Mouse (Mus musculus): ENCODE results near the gene Tmem116. TPM values are rescaled to one million over a fixed set of nuclear protein-coding genes. Genes with fewer than 3 reads are reported as not detected.

Gene Tmem116
- polyA plus RNA-seq, 2 experiments = 0.46 to 0.57 TPM

DNA sequence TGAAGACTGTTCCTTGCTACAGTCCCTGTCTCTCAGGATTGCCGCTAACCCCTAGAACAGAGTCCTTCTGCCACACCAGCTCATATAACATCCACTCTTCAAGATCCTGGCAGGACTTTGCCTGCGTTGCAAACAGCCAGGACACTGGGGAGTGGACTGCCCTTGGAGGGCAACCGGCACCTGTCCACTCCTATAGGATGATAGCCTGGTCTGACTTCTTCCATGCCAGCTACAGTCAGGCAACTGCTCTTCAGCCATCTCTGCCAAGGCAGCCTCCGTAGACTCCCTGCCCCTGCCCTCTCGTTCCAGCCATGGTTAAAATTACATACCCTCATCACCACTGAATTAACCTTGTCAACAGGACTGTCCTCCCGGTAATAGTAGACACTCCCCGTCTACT lies 97.5 kb downstream of the Tmem116 start:
- H3K9me3 ChIP-seq (ENCODE audit: control insufficient read depth, low read length) = no peaks in the 10 kb centered on the region
- H3K36me3 ChIP-seq (replicated peaks; ENCODE audit: control insufficient read depth, insufficient read depth, low read depth) = no peaks in the 10 kb centered on the region
- no peak overlapping the region for H3K4me2 ChIP-seq (ENCODE audit: low read depth)
- H3K27ac ChIP-seq = no peak overlapping the region
- no peak overlapping the region for H3K9ac ChIP-seq (replicated peaks)
- TF ChIP-seq CTCF (IDR thresholded peaks at IDR 0.05; ENCODE audit: low read depth) (no peak), EP300 (IDR thresholded peaks at IDR 0.05; ENCODE audit: low read depth) (no peak)
- ATAC-seq (ENCODE audit: insufficient read depth) = no peak
- no peak overlapping the region for H3K4me3 ChIP-seq (ENCODE audit: insufficient read depth in 1 of 2, low read depth in 2 of 2, low read length in 2 of 2)
- DNase-seq (ENCODE audit: low read depth in 3 of 3, low spot score in 3 of 3) = no peak
- peaks cover 13 to 19% of the 10 kb centered on the region in 2 experiments for H3K4me1 ChIP-seq (replicated peaks; ENCODE audit: control insufficient read depth in 2 of 2, insufficient read depth in 2 of 2, low read length in 1 of 2)
- WGBS (ENCODE audit: insufficient replicate concordance) = 74% methylated on average over 7 of the region's 7 CpGs
- no peaks in the 10 kb centered on the region for H3K27me3 ChIP-seq (ENCODE audit: control insufficient read depth, insufficient read depth, low read length)

DNA sequence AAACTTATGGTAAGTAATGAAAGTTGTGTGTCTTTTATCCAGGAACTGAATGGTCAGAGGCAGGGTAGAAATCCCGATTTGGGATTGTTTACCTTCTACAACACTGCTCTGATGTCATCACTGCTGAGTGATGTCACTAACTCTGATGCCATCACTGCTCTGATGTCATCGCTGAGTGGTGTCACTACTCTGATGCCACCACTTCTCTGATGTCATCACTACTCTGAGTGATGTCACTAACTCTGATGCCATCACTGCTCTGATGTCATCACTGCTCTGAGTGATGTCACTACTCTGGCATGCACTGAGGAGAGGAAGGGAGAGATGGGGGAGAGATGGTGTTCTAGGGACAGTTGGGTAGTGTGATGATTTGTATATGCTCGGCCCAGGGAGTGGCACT lies 110.7 kb downstream of the Tmem116 start:
- Histone ChIP-seq H3K27ac (no peak overlapping the region), H3K9ac (replicated peaks) (no peak overlapping the region), H3K4me3 (ENCODE audit: insufficient read depth in 1 of 2, low read depth in 2 of 2, low read length in 2 of 2) (no peak overlapping the region), H3K4me2 (ENCODE audit: low read depth) (no peak overlapping the region), H3K27me3 (ENCODE audit: control insufficient read depth, insufficient read depth, low read length) (no peaks in the 10 kb centered on the region), H3K9me3 (ENCODE audit: control insufficient read depth, low read length) (no peaks in the 10 kb centered on the region), H3K36me3 (replicated peaks; ENCODE audit: control insufficient read depth, insufficient read depth, low read depth) (no peaks in the 10 kb centered on the region), H3K4me1 (replicated peaks; ENCODE audit: control insufficient read depth in 2 of 2, insufficient read depth in 2 of 2, low read length in 1 of 2) (peaks cover 0 to 5% of the 10 kb centered on the region in 2 experiments; a peak in 2 of 4 replicates)
- no peak for ATAC-seq (ENCODE audit: insufficient read depth)
- DNase-seq (ENCODE audit: low read depth in 3 of 3, low spot score in 3 of 3) = no peak
- no peak for TF ChIP-seq EP300 (IDR thresholded peaks at IDR 0.05; ENCODE audit: low read depth)
- TF ChIP-seq CTCF (IDR thresholded peaks at IDR 0.05; ENCODE audit: low read depth) = no peak
- WGBS (ENCODE audit: insufficient replicate concordance) = 69% methylated on average over 3 of the region's 3 CpGs

DNA sequence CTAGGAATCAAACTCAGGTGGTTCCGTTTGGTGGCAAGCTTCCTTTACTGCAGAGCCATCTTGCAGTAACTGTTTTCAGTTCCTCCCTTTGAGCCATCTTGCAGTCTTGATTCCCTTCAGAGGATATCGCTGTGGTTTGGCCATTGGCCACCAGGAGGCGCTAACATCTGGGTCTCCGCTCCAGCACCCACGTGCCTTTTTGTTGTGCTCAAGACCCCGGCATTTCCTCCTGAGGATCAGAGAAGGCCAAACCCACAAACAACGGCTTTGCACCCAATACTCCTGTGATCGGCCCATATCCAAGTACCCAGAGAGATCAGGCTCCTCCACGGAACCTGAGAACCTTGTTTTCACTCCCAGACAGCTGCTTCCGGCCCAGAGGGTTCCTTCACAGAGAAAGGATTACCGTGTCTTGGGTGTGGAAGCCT lies 112.8 kb downstream of the Tmem116 start:
- DNase-seq (ENCODE audit: low read depth in 3 of 3, low spot score in 3 of 3) (peak; percentile 55 to 68 (median 57)), ATAC-seq (ENCODE audit: insufficient read depth) (peak; percentile 42; the same call in 1 of the 2 replicates)
- Histone ChIP-seq H3K4me1 (replicated peaks; ENCODE audit: control insufficient read depth in 2 of 2, insufficient read depth in 2 of 2, low read length in 1 of 2) (peaks cover 0 to 5% of the 10 kb centered on the region in 2 experiments; a peak in 2 of 4 replicates), H3K9me3 (ENCODE audit: control insufficient read depth, low read length) (no peaks in the 10 kb centered on the region), H3K4me2 (ENCODE audit: low read depth) (peak overlapping the region; percentile 61), H3K27ac (no peak overlapping the region), H3K36me3 (replicated peaks; ENCODE audit: control insufficient read depth, insufficient read depth, low read depth) (no peaks in the 10 kb centered on the region), H3K27me3 (ENCODE audit: control insufficient read depth, insufficient read depth, low read length) (no peaks in the 10 kb centered on the region), H3K4me3 (ENCODE audit: insufficient read depth in 1 of 2, low read depth in 2 of 2, low read length in 2 of 2) (peak overlapping the region in 1 of 2 experiments; percentile 37; a peak in 1 of 4 replicates), H3K9ac (replicated peaks) (peak overlapping the region; percentile 23; the same call in 1 of the 2 replicates)
- 6% methylated on average over 11 of the region's 11 CpGs for WGBS (ENCODE audit: insufficient replicate concordance)
- TF ChIP-seq EP300 (IDR thresholded peaks at IDR 0.05; ENCODE audit: low read depth) (no peak), CTCF (IDR thresholded peaks at IDR 0.05; ENCODE audit: low read depth) (peak; percentile 95)

DNA sequence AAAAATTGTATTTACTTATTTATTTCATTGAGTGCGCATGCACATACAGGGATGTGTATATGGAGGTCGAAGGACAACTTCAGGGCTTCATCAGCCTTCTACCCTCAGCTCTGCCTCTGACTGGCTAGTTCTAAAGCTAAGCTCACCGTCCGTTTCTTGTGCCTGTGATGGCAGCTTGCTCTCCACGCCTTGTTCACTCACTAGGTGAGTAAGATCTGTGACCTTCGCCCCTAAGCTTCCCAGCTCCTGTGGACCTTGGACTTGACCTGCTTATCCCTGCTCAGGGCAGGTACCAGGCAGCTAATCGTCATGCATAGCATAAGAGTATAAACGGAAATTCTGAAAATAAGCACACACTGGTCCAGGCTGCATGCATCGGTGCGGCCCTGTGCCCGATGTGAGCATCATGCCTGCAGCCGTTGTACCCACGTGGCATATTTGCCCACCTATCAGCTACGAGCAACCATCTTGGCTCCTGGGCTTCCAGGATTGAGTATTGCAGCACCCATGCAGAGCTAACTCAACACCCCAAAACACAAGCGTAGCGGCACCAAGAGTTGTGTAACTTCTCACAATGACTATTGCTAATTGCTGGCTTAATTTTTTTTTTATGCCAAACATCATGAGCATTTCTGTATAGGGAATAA lies 114.5 kb downstream of the Tmem116 start:
- Histone ChIP-seq H3K27ac (no peak overlapping the region), H3K9me3 (ENCODE audit: control insufficient read depth, low read length) (no peaks in the 10 kb centered on the region), H3K9ac (replicated peaks) (no peak overlapping the region), H3K4me1 (replicated peaks; ENCODE audit: control insufficient read depth in 2 of 2, insufficient read depth in 2 of 2, low read length in 1 of 2) (peaks cover 0 to 5% of the 10 kb centered on the region in 2 experiments; a peak in 2 of 4 replicates), H3K27me3 (ENCODE audit: control insufficient read depth, insufficient read depth, low read length) (no peaks in the 10 kb centered on the region), H3K36me3 (replicated peaks; ENCODE audit: control insufficient read depth, insufficient read depth, low read depth) (peaks cover 4% of the 10 kb centered on the region), H3K4me3 (ENCODE audit: insufficient read depth in 1 of 2, low read depth in 2 of 2, low read length in 2 of 2) (no peak overlapping the region), H3K4me2 (ENCODE audit: low read depth) (no peak overlapping the region)
- DNase-seq (ENCODE audit: low read depth in 3 of 3, low spot score in 3 of 3) (no peak), ATAC-seq (ENCODE audit: insufficient read depth) (no peak)
- no peak for TF ChIP-seq CTCF (IDR thresholded peaks at IDR 0.05; ENCODE audit: low read depth)
- no peak for TF ChIP-seq EP300 (IDR thresholded peaks at IDR 0.05; ENCODE audit: low read depth)
- 76% methylated on average over 16 of the region's 16 CpGs for WGBS (ENCODE audit: insufficient replicate concordance)

DNA sequence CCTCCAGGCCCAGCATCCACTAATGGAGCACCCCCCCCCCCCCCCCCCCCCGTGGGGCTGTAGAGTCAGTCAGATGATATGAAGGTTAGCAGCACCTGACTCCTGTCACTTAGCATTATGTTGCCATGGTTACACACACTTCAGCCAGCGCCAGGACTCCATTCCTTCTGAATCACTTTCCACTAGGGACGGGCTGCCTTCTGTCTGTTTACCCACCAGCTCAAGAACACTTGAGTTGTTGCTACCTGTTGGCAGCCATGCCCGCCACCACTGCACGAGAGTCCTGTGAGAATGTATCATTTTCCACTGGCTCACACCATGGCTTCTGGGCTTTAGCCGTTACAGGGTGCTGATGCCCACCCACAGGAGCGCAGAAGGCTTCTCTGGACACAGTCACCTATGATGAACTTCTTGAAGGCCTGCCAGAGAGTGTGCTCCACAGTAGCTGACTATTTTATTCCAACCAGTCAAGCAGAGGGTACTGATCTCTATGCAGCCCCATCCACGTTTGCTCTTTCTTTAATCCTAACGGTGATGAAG lies 118.3 kb downstream of the Tmem116 start:
- no peak for ATAC-seq (ENCODE audit: insufficient read depth)

More for the DNA sequence above, 118.3 kb downstream of the Tmem116 start:
- WGBS (ENCODE audit: insufficient replicate concordance) = 74% methylated on average over 9 of the region's 9 CpGs
- H3K4me2 ChIP-seq (ENCODE audit: low read depth) = no peak overlapping the region
- TF ChIP-seq CTCF (IDR thresholded peaks at IDR 0.05; ENCODE audit: low read depth) (no peak), EP300 (IDR thresholded peaks at IDR 0.05; ENCODE audit: low read depth) (no peak)
- H3K9me3 ChIP-seq (ENCODE audit: control insufficient read depth, low read length) = no peaks in the 10 kb centered on the region
- H3K4me1 ChIP-seq (replicated peaks; ENCODE audit: control insufficient read depth in 2 of 2, insufficient read depth in 2 of 2, low read length in 1 of 2) = peaks cover 0 to 2% of the 10 kb centered on the region in 2 experiments; a peak in 1 of 4 replicates
- H3K9ac ChIP-seq (replicated peaks) = no peak overlapping the region
- H3K4me3 ChIP-seq (ENCODE audit: insufficient read depth in 1 of 2, low read depth in 2 of 2, low read length in 2 of 2) = no peak overlapping the region
- H3K27ac ChIP-seq = no peak overlapping the region
- DNase-seq (ENCODE audit: low read depth in 3 of 3, low spot score in 3 of 3) = no peak
- no peaks in the 10 kb centered on the region for H3K27me3 ChIP-seq (ENCODE audit: control insufficient read depth, insufficient read depth, low read length)
- H3K36me3 ChIP-seq (replicated peaks; ENCODE audit: control insufficient read depth, insufficient read depth, low read depth) = peaks cover 4% of the 10 kb centered on the region
